Mouse (Mus musculus): ENCODE measurements around the gene Dnah7b. TPM values are rescaled to one million over a fixed set of nuclear protein-coding genes. Genes with fewer than 3 reads are reported as not detected.
"Not testable (repeated sequence)": the region's sequence is repeated elsewhere in the genome, so short reads cannot be mapped to it uniquely, and the experiment has no call there.

The Dnah7b gene
- polyA plus RNA-seq, 1 experiment from 2014 or later: 1.4 TPM

DNA sequence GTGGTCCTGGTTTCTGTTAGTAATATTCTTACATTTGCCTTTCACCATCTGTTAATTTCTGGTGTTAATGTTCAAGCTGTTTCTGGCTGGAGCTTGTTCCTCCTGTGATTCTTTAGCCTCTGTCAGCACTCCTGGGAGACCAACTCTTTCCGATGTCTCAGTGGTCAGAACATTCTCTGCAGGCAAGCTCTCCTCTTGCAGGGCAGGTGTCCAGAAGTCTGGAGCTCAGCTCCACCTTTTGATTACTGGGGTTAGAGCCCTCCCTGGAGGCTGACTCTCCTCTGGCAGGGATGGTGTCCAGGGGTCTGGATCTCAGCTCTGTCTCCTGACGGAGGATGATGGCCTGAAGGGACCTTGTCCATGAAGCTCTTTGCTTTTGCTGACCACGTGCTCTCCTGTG is 314.5 kb downstream of the Dnah7b start:
- 95% methylated on average over 3 of the region's 3 CpGs for WGBS
- ATAC-seq (replicated peaks); H3K27ac ChIP-seq (replicated peaks): not testable (repeated sequence)

GRCm38 (mm10) chr1:46394681-46395297 is 328.7 kb downstream of the Dnah7b start:
- not testable (repeated sequence) for H3K9ac ChIP-seq (replicated peaks); H3K9me3 ChIP-seq; H3K27ac ChIP-seq (replicated peaks); H3K4me2 ChIP-seq (replicated peaks); H3K4me1 ChIP-seq; H3K36me3 ChIP-seq; H3K27me3 ChIP-seq; H3K4me3 ChIP-seq
- 29% methylated on average over 3 of the region's 4 CpGs for WGBS
- peak; percentile 74 for ATAC-seq (replicated peaks)

More for the DNA sequence above, 314.5 kb downstream of the Dnah7b start:
- not testable (repeated sequence) for H3K4me3 ChIP-seq; H3K4me1 ChIP-seq; H3K9me3 ChIP-seq; H3K36me3 ChIP-seq; H3K4me2 ChIP-seq (replicated peaks); H3K27me3 ChIP-seq; H3K9ac ChIP-seq (replicated peaks)

GRCm38 (mm10) chr1:46408324-46409115 is 342.4 kb downstream of the Dnah7b start:
- no peak overlapping the region for H3K27ac ChIP-seq (replicated peaks)

GRCm38 (mm10) chr1:46414798-46415197 is 348.7 kb downstream of the Dnah7b start:
- H3K4me2 ChIP-seq (replicated peaks); H3K27ac ChIP-seq (replicated peaks); H3K9ac ChIP-seq (replicated peaks); H3K4me1 ChIP-seq; ATAC-seq (replicated peaks); H3K9me3 ChIP-seq; H3K27me3 ChIP-seq; H3K36me3 ChIP-seq; H3K4me3 ChIP-seq: not testable (repeated sequence)
- WGBS: 91% methylated on average over 7 of the region's 7 CpGs

More at GRCm38 (mm10) chr1:46408324-46409115, 342.4 kb downstream of the Dnah7b start:
- H3K4me2 ChIP-seq (replicated peaks): no peak overlapping the region
- no peaks in the 10 kb centered on the region for H3K27me3 ChIP-seq
- no peak overlapping the region for H3K4me3 ChIP-seq
- H3K36me3 ChIP-seq: no peaks in the 10 kb centered on the region
- no peaks in the 10 kb centered on the region for H3K9me3 ChIP-seq
- WGBS: 88% methylated on average over 6 of the region's 6 CpGs
- ATAC-seq (replicated peaks): no peak
- no peak overlapping the region for H3K9ac ChIP-seq (replicated peaks)
- no peaks in the 10 kb centered on the region for H3K4me1 ChIP-seq

DNA sequence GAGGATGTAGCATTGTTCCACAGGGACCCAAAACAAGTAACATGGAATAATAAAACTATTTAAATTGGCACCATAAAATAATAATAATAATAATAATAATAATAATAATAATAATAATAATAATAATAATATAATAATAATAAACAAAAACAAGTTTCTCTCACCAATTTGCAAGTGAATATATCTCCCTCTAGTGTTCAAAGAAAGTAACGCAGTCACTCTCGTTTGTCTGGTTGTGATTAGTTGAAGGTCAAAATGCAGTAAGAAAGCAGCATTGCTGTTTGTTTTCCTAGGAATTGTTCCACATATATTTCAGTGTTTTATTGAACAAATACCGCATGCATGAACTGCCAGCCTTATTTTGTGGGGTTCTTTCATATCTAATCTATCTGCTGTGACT is 350.8 kb downstream of the Dnah7b start:
- H3K9me3 ChIP-seq; H3K27me3 ChIP-seq; H3K36me3 ChIP-seq; H3K4me3 ChIP-seq; H3K9ac ChIP-seq (replicated peaks); ATAC-seq (replicated peaks); H3K4me1 ChIP-seq; H3K27ac ChIP-seq (replicated peaks); H3K4me2 ChIP-seq (replicated peaks): not testable (repeated sequence)
- 23% methylated on average over 3 of the region's 3 CpGs for WGBS

GRCm38 (mm10) chr1:46418966-46419365 is 352.9 kb downstream of the Dnah7b start:
- H3K4me1 ChIP-seq; H3K9ac ChIP-seq (replicated peaks); H3K4me2 ChIP-seq (replicated peaks); H3K4me3 ChIP-seq; H3K9me3 ChIP-seq; H3K36me3 ChIP-seq; H3K27me3 ChIP-seq; H3K27ac ChIP-seq (replicated peaks): not testable (repeated sequence)
- 26% methylated on average over 4 of the region's 4 CpGs for WGBS
- peak; percentile 76 for ATAC-seq (replicated peaks)

Other genes with a start within 250 kb of the Dnah7b start
- gene Gm5269, start 176.0 kb upstream of the Dnah7b start, polyA plus RNA-seq (2015; fragmentation: Nextera tagmentation; extraction: Ambion mirVana): not detected in 2 replicates
- gene Slc40a1, start 139.8 kb upstream of the Dnah7b start, polyA plus RNA-seq (2015; fragmentation: Nextera tagmentation; extraction: Ambion mirVana): 25.2 and 26.4 TPM in 2 replicates